Mouse (Mus musculus): ENCODE results near the gene Rab19. TPM values are rescaled to one million over a fixed set of nuclear protein-coding genes. Genes with fewer than 3 reads are reported as not detected.

The Rab19 gene
- polyA plus RNA-seq, 1 experiment from 2014 or later: 0.67 TPM

Other genes starting within 250 kb of the Rab19 start
- 9.7 and 9.8 TPM in 2 replicates for gene Kdm7a, start 174.4 kb upstream of the Rab19 start, polyA plus RNA-seq (2016; fragmentation: Nextera tagmentation; extraction: Ambion mirVana)
- gene Slc37a3, start 3.5 kb upstream of the Rab19 start, polyA plus RNA-seq (2016; fragmentation: Nextera tagmentation; extraction: Ambion mirVana): 38.8 and 41.0 TPM in 2 replicates
- gene Mkrn1, start 39.3 kb downstream of the Rab19 start, polyA plus RNA-seq (2016; fragmentation: Nextera tagmentation; extraction: Ambion mirVana): 62.1 and 65.2 TPM in 2 replicates
- gene Dennd2a, start 176.7 kb downstream of the Rab19 start, polyA plus RNA-seq (2016; fragmentation: Nextera tagmentation; extraction: Ambion mirVana): 32.8 and 33.4 TPM in 2 replicates
- gene Adck2, start 192.7 kb downstream of the Rab19 start, polyA plus RNA-seq (2016; fragmentation: Nextera tagmentation; extraction: Ambion mirVana): 19.1 and 22.1 TPM in 2 replicates
- 0.74 TPM in 1 of 2 replicates, not detected in the other for gene Gm42420, start 204.6 kb downstream of the Rab19 start, polyA plus RNA-seq (2016; fragmentation: Nextera tagmentation; extraction: Ambion mirVana)
- gene Ndufb2, start 211.4 kb downstream of the Rab19 start, polyA plus RNA-seq (2016; fragmentation: Nextera tagmentation; extraction: Ambion mirVana): 253 and 270 TPM in 2 replicates